Mouse (Mus musculus) large intestine, adult 2 months (tissue): Measurements from ENCODE around the gene Vdac1. TPM values are rescaled to one million over a fixed set of nuclear protein-coding genes. Genes with fewer than 3 reads are reported as not detected.
"Not testable (repeated sequence)": the region's sequence is repeated elsewhere in the genome, so short reads cannot be mapped to it uniquely, and the experiment has no call there.

Experiments used
- DNase-seq: peaks from one replicate; pipeline ENCODE4 v3.0.0-alpha.2; 2012; ENCODE audit warnings: low read depth, low spot score
- WGBS: fragments of 180-500 bp; shearing (Covaris S2); methylation state at CpG from one replicate; pipeline ENCODE4 v1.1.7; 2018; 5-methylcytosine and 5-hydroxymethylcytosine counted together
- polyA plus RNA-seq: library from polyadenylated mRNA; depleted of rRNA; stranded (reverse); fragments of >200 nt; gene quantifications from 2 replicates; pipeline ENCODE4 v1.2.3, GENCODE M21; 2012

Gene Vdac1
- polyA plus RNA-seq, 1 experiment, result 135 TPM

- no peak for DNase-seq
- 89% methylated on average over 5 of the region's 5 CpGs for WGBS
These were observed 19.2 kb upstream of the Vdac1 start for GRCm38 (mm10) chr11:52341476-52341875.

GRCm38 (mm10) chr11:52342296-52342695 is 18.4 kb upstream of the Vdac1 start:
- 93% methylated on average over 4 of the region's 4 CpGs for WGBS
- DNase-seq, result no peak

GRCm38 (mm10) chr11:52343162-52343561 is 17.5 kb upstream of the Vdac1 start:
- no peak for DNase-seq
- WGBS, result under 1% methylated on average over 6 of the region's 6 CpGs

- DNase-seq, result no peak
- 76% methylated on average over 12 of the region's 12 CpGs for WGBS
These were observed 15.5 kb upstream of the Vdac1 start for GRCm38 (mm10) chr11:52344991-52345777.

GRCm38 (mm10) chr11:52345939-52346634 is 14.6 kb upstream of the Vdac1 start:
- 13% methylated on average over 10 of the region's 12 CpGs for WGBS
- DNase-seq, result peak; percentile 79

GRCm38 (mm10) chr11:52346635-52347005 is 14.0 kb upstream of the Vdac1 start:
- 7% methylated on average over 12 of the region's 12 CpGs for WGBS
- DNase-seq, result no peak

- DNase-seq, result no peak
- 28% methylated on average over 4 of the region's 4 CpGs for WGBS
These were observed 12.5 kb upstream of the Vdac1 start for GRCm38 (mm10) chr11:52348156-52348555.

GRCm38 (mm10) chr11:52348724-52349123 is 11.9 kb upstream of the Vdac1 start:
- no peak for DNase-seq
- WGBS, result 79% methylated on average over 3 of the region's 3 CpGs

GRCm38 (mm10) chr11:52350924-52351323 is 9.7 kb upstream of the Vdac1 start:
- 2% methylated on average over 9 of the region's 9 CpGs for WGBS
- DNase-seq, result no peak

GRCm38 (mm10) chr11:52352271-52352670 is 8.4 kb upstream of the Vdac1 start:
- WGBS, result 93% methylated on average over 3 of the region's 3 CpGs
- DNase-seq, result no peak

GRCm38 (mm10) chr11:52354644-52355043 is 6.0 kb upstream of the Vdac1 start:
- 89% methylated on average over 5 of the region's 5 CpGs for WGBS
- no peak for DNase-seq

- no peak for DNase-seq
- 84% methylated on average over 1 of the region's 1 CpGs for WGBS
These were observed 5.1 kb upstream of the Vdac1 start for GRCm38 (mm10) chr11:52355601-52356000.

- DNase-seq, result not testable (repeated sequence)
- WGBS, result 95% methylated on average over 5 of the region's 5 CpGs
These were observed 3.6 kb upstream of the Vdac1 start for GRCm38 (mm10) chr11:52357091-52357490.

- WGBS, result 17% methylated on average over 4 of the region's 4 CpGs
- no peak for DNase-seq
These were observed 2.1 kb upstream of the Vdac1 start for GRCm38 (mm10) chr11:52358520-52358919.

- DNase-seq, result no peak
- 17% methylated on average over 22 of the region's 22 CpGs for WGBS
These were observed 782 bp upstream of the Vdac1 start for GRCm38 (mm10) chr11:52359686-52360470.

GRCm38 (mm10) chr11:52361287-52361921 is 744 bp downstream of the Vdac1 start:
- under 1% methylated on average over 47 of the region's 47 CpGs for WGBS
- DNase-seq, result no peak

GRCm38 (mm10) chr11:52364376-52364775 is 3.7 kb downstream of the Vdac1 start:
- no peak for DNase-seq
- 38% methylated on average over 2 of the region's 2 CpGs for WGBS

GRCm38 (mm10) chr11:52365143-52365542 is 4.5 kb downstream of the Vdac1 start:
- 48% methylated on average over 1 of the region's 1 CpGs for WGBS

GRCm38 (mm10) chr11:52366358-52366757 is 5.7 kb downstream of the Vdac1 start:
- 29% methylated on average over 5 of the region's 5 CpGs for WGBS
- DNase-seq, result no peak

More at GRCm38 (mm10) chr11:52365143-52365542, 4.5 kb downstream of the Vdac1 start:
- no peak for DNase-seq
